Mouse (Mus musculus) regulatory T cell (primary cell): Measurements from ENCODE around the gene Slx1b.
"Not testable (repeated sequence)": the region's sequence is repeated elsewhere in the genome, so short reads cannot be mapped to it uniquely, and the experiment has no call there.

ENCODE experiments used
- in situ Hi-C: fragments of 300-600 bp; cut with MboI, MseI; formaldehyde crosslinking; loops from one replicate; pipeline ENCODE4 v1.15.1; 2025; ENCODE audit warnings: high pct_unique_total_duplicates

Gene Slx1b

GRCm38 (mm10) chr7:126695631-126696207 is at the start of gene Slx1b:
TSS of gene Slx1b (minus strand) at chr7:126695784.
- in situ Hi-C loops: loop anchor here (10.0 kb wide), 1 partner anchor 51 kb away; the partner anchor contains the start of gene Sgf29

GRCm38 (mm10) chr7:126741964-126742482 is 46.4 kb upstream of the Slx1b start:
- in situ Hi-C loops: no loop called here

- in situ Hi-C loops: no loop called here
Observed at GRCm38 (mm10) chr7:126741452-126741851, 45.9 kb upstream of the Slx1b start.

- in situ Hi-C loops: no loop called here
Observed at GRCm38 (mm10) chr7:126740977-126741376, 45.4 kb upstream of the Slx1b start.

- in situ Hi-C loops: no loop called here
Observed at GRCm38 (mm10) chr7:126740132-126740735, 44.6 kb upstream of the Slx1b start.

- in situ Hi-C loops: no loop called here
Observed at GRCm38 (mm10) chr7:126739551-126739950, 44.0 kb upstream of the Slx1b start.

- in situ Hi-C loops: no loop called here
Observed at GRCm38 (mm10) chr7:126736122-126736521, 40.5 kb upstream of the Slx1b start.

- in situ Hi-C loops: not testable (repeated sequence)
Observed at GRCm38 (mm10) chr7:126730256-126730789, 34.7 kb upstream of the Slx1b start.

GRCm38 (mm10) chr7:126725667-126726066 is 30.1 kb upstream of the Slx1b start:
- in situ Hi-C loops: no loop called here

GRCm38 (mm10) chr7:126725077-126725476 is 29.5 kb upstream of the Slx1b start:
- in situ Hi-C loops: no loop called here

- in situ Hi-C loops: no loop called here
Observed at GRCm38 (mm10) chr7:126721635-126722034, 26.1 kb upstream of the Slx1b start.

GRCm38 (mm10) chr7:126718787-126719337 is 23.3 kb upstream of the Slx1b start:
- in situ Hi-C loops: no loop called here

GRCm38 (mm10) chr7:126717566-126717965 is 22.0 kb upstream of the Slx1b start:
- in situ Hi-C loops: no loop called here

GRCm38 (mm10) chr7:126715679-126716078 is 20.1 kb upstream of the Slx1b start:
- in situ Hi-C loops: no loop called here

- in situ Hi-C loops: no loop called here
Observed at GRCm38 (mm10) chr7:126711910-126712309, 16.3 kb upstream of the Slx1b start.

GRCm38 (mm10) chr7:126710266-126710665 is 14.7 kb upstream of the Slx1b start:
- in situ Hi-C loops: no loop called here

- in situ Hi-C loops: no loop called here
Observed at GRCm38 (mm10) chr7:126708175-126708952, 12.8 kb upstream of the Slx1b start.

GRCm38 (mm10) chr7:126707442-126708174 is 12.0 kb upstream of the Slx1b start, which contains the start of gene Coro1a:
TSS of gene Coro1a (minus strand) at chr7:126707787.
- in situ Hi-C loops: no loop called here

- in situ Hi-C loops: loop anchor here (5.0 kb wide), 1 partner anchor 73 kb away; the partner anchor contains the start of gene Ypel3
Observed at GRCm38 (mm10) chr7:126704121-126704980, 8.8 kb upstream of the Slx1b start.

- in situ Hi-C loops: loop anchor here (5.0 kb wide), 1 partner anchor 74 kb away; the partner anchor contains the start of gene Ypel3
Observed at GRCm38 (mm10) chr7:126703757-126704077, 8.1 kb upstream of the Slx1b start.
